Mouse (Mus musculus) liver, embryonic 16.5 days (tissue): ENCODE measurements at regions not wholly inside any gene's neighbourhood (a gene's known extent, or its start where the extent isn't known, plus 50 kb on each side); places are given as distances from the start of the nearest gene placed in this dataset.
"Not testable (repeated sequence)": the region's sequence is repeated elsewhere in the genome, so short reads cannot be mapped to it uniquely, and the experiment has no call there.

ENCODE experiments used
- ATAC-seq: fragments of 200-750 bp; cut with Nextera tagmentation; 2 replicates; pipeline ENCODE4 v1.8.0; 2017; ENCODE audit warnings: low read depth, mild to moderate bottlenecking, moderate number of reproducible peaks, moderate library complexity
- H3K27ac ChIP-seq: fragments of 300-500 bp; sonication (generic); 2 replicates; pipeline ENCODE4 v1.5.1; 2014; ENCODE audit warnings: mild to moderate bottlenecking, low read length
- H3K27me3 ChIP-seq: fragments of 300-500 bp; sonication (generic); 2 replicates; pipeline ENCODE4 v1.6.1; 2014; ENCODE audit warnings: low read depth, low read length, mixed read lengths; ENCODE audit not compliant: control insufficient read depth, insufficient read depth
- H3K36me3 ChIP-seq: fragments of 300-500 bp; sonication (generic); 2 replicates; pipeline ENCODE4 v1.6.1; 2014; ENCODE audit warnings: mild to moderate bottlenecking; ENCODE audit not compliant: control insufficient read depth, insufficient read depth
- H3K4me1 ChIP-seq: fragments of 300-500 bp; sonication (generic); 2 replicates; pipeline ENCODE4 v1.6.1; 2014; ENCODE audit warnings: low read depth, low read length, mixed read lengths; ENCODE audit not compliant: control insufficient read depth
- H3K4me2 ChIP-seq: fragments of 300-500 bp; sonication (generic); 2 replicates; pipeline ENCODE4 v1.6.1; 2014; ENCODE audit warnings: low read depth, low read length, mixed read lengths
- H3K4me3 ChIP-seq: fragments of 300-500 bp; sonication (generic); 2 replicates; pipeline ENCODE4 v1.5.1; 2014; ENCODE audit warnings: low read depth, mild to moderate bottlenecking, low read length
- H3K9ac ChIP-seq: fragments of 300-500 bp; sonication (generic); 2 replicates; pipeline ENCODE4 v1.6.1; 2014; ENCODE audit warnings: low read depth, low read length
- H3K9me3 ChIP-seq: fragments of 300-500 bp; sonication (generic); replicated peaks from 2 replicates; pipeline ENCODE4 v1.6.1; 2016; ENCODE audit warnings: low read length; ENCODE audit not compliant: control insufficient read depth
- WGBS: fragments of 180-500 bp; shearing (Covaris S2); extraction: QIAGEN DNeasy Blood & Tissue Kit; methylation state at CpG from one replicate; pipeline ENCODE4 v1.1.7; 2014; ENCODE audit not compliant: insufficient replicate concordance; 5-methylcytosine and 5-hydroxymethylcytosine counted together

DNA sequence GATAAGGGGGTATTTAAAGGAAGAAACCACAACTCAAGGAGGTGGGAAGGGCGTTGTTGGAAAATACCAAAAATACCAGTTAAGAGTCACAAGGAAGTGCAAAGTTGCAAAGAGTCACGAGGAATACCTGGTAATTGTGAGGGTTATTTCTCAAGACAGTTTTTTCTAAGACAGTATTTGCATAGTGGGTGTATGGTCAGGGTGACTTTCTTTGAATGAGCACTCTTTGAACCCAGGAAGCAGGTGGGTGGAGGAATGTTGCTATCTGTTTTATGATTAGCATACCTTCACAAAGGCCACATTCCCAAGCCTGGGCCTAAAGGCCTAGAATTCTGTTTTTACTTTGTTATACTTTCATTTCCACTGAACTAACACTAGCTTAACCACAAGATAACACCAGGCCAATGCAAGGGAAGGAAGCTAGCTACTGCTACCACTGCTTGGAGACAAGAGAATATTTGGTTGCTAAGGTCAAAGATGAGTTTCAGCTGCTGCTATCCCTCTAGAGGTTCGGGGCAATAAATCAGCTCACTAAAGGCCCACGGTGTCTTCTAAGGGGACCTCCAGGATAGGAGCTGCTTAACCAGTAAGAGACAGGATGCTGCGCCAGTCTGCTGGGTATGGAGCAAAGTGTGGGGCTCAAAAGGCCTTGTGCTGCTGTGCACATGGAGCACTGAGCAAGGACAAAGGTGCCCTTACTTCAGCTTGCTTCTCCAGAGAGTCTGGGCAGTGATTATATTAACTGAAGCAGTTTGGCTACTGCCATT lies 133.6 kb downstream of the Ptpn20 start:
- not testable (repeated sequence) for H3K4me3 ChIP-seq, H3K36me3 ChIP-seq, H3K9ac ChIP-seq, H3K4me2 ChIP-seq, H3K9me3 ChIP-seq, H3K4me1 ChIP-seq, ATAC-seq, H3K27me3 ChIP-seq, H3K27ac ChIP-seq
- WGBS = 60% methylated on average over 5 of the region's 5 CpGs

DNA sequence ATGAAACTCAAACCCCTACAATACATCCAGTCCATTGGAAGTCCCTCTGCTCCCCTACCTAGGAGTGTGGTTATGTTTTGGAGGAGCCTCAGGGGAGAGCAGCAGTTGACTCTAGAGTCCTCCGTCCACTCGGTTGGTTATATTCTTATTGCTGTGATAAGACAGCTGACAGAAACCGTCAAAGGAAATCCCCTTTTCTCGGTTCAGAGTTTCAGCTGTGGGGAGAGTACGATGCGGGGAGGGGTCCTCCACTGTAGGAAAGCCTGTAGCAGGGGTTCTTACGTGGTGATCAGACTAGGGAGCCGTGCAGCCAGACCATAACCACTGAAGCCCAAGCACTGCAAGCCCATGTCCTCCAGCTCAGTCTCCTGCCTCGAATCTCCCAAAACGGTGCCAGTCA lies 137.5 kb downstream of the Ptpn20 start:
- Histone ChIP-seq H3K36me3 (no peaks in the 10 kb centered on the region), H3K9me3 (no peaks in the 10 kb centered on the region), H3K27ac (no peak overlapping the region), H3K9ac (no peak overlapping the region), H3K27me3 (no peaks in the 10 kb centered on the region), H3K4me3 (no peak overlapping the region), H3K4me2 (no peak overlapping the region), H3K4me1 (no peaks in the 10 kb centered on the region)
- 58% methylated on average over 10 of the region's 10 CpGs for WGBS
- ATAC-seq = no peak

GRCm38 (mm10) chr14:33729115-33729884 lies 140.3 kb downstream of the Ptpn20 start:
- Histone ChIP-seq H3K4me2 (no peak overlapping the region), H3K9ac (no peak overlapping the region), H3K36me3 (no peaks in the 10 kb centered on the region), H3K27ac (no peak overlapping the region), H3K27me3 (no peaks in the 10 kb centered on the region), H3K9me3 (no peaks in the 10 kb centered on the region), H3K4me1 (no peaks in the 10 kb centered on the region), H3K4me3 (no peak overlapping the region)
- ATAC-seq = no peak
- WGBS = 54% methylated on average over 14 of the region's 14 CpGs

- H3K36me3 ChIP-seq = no peaks in the 10 kb centered on the region
- H3K27me3 ChIP-seq = no peaks in the 10 kb centered on the region
- no peak overlapping the region for H3K4me3 ChIP-seq
- WGBS = 36% methylated on average over 5 of the region's 5 CpGs
- no peaks in the 10 kb centered on the region for H3K9me3 ChIP-seq
- no peak overlapping the region for H3K27ac ChIP-seq
- H3K4me1 ChIP-seq = no peaks in the 10 kb centered on the region
- ATAC-seq = no peak
- no peak overlapping the region for H3K9ac ChIP-seq
- no peak overlapping the region for H3K4me2 ChIP-seq
These were observed 143.7 kb downstream of the Ptpn20 start for GRCm38 (mm10) chr14:33732698-33733097.

DNA sequence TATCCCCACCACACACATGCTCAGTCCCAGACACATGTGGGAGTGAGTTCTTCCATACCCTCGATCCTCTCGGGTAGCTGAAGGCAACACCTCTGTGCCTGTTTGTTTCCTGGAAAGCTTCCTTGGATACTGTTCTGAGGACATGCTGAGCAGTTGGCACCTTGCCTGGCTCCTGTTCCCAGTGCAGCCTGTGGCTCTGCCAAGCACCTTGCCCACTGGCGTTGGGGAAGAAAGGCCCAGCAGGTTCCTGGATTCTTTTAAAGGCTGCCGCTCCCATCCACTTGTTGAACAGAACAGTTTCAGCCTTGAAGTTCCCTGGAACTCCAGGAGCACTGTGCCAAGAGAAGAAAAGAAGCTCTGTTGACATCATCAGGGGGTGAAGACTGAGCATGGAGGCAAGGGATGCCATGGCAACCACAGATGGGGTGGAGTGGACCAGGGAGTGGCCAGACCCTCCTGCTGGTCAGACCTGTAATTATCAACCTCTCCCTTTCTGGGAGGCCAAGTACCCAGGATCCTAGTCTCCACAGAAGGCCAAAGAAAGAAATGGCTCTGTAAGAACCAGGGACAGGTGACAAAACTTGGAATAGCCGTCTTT lies 145.5 kb downstream of the Ptpn20 start:
- H3K9ac ChIP-seq = no peak overlapping the region
- H3K36me3 ChIP-seq = no peaks in the 10 kb centered on the region
- 75% methylated on average over 5 of the region's 5 CpGs for WGBS
- no peak overlapping the region for H3K4me3 ChIP-seq
- ATAC-seq = no peak
- H3K9me3 ChIP-seq = no peaks in the 10 kb centered on the region
- no peaks in the 10 kb centered on the region for H3K27me3 ChIP-seq
- H3K4me2 ChIP-seq = no peak overlapping the region
- no peaks in the 10 kb centered on the region for H3K4me1 ChIP-seq
- H3K27ac ChIP-seq = no peak overlapping the region

DNA sequence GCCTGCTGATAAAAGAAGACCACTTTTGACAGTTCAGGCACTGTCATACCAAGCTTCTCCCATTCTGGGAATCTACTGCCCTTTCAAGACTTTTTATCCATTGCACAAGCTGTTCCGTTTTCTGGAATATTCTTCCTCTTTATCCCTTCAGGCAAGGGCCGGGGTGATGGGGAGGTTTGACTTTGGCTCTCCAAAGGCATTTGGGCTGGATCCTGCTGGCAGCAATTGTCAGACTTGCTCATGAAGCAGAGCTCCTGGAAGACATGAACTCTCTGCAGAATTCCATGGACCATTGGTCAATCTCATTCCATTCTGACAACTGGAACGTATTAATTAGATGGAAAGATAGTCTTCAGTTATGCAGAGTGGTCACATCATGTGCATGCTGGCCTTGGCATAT lies 146.6 kb downstream of the Ptpn20 start:
- H3K4me3 ChIP-seq = no peak overlapping the region
- H3K27me3 ChIP-seq = no peaks in the 10 kb centered on the region
- no peak overlapping the region for H3K27ac ChIP-seq
- no peaks in the 10 kb centered on the region for H3K9me3 ChIP-seq
- no peak overlapping the region for H3K4me2 ChIP-seq
- 58% methylated on average over 3 of the region's 3 CpGs for WGBS
- H3K36me3 ChIP-seq = no peaks in the 10 kb centered on the region
- no peak overlapping the region for H3K9ac ChIP-seq
- H3K4me1 ChIP-seq = no peaks in the 10 kb centered on the region
- no peak for ATAC-seq

GRCm38 (mm10) chr14:33746181-33746580 lies 157.2 kb downstream of the Ptpn20 start:
- ATAC-seq = no peak
- H3K36me3 ChIP-seq = no peaks in the 10 kb centered on the region
- H3K27me3 ChIP-seq = no peaks in the 10 kb centered on the region
- no peak overlapping the region for H3K27ac ChIP-seq
- H3K9me3 ChIP-seq = no peaks in the 10 kb centered on the region
- H3K9ac ChIP-seq = no peak overlapping the region
- no peak overlapping the region for H3K4me3 ChIP-seq
- no peak overlapping the region for H3K4me2 ChIP-seq
- no peaks in the 10 kb centered on the region for H3K4me1 ChIP-seq
- 61% methylated on average over 4 of the region's 4 CpGs for WGBS

- H3K4me3 ChIP-seq = no peak overlapping the region
- no peaks in the 10 kb centered on the region for H3K9me3 ChIP-seq
- no peaks in the 10 kb centered on the region for H3K27me3 ChIP-seq
- ATAC-seq = no peak
- no peak overlapping the region for H3K27ac ChIP-seq
- H3K4me2 ChIP-seq = no peak overlapping the region
- H3K36me3 ChIP-seq = no peaks in the 10 kb centered on the region
- H3K9ac ChIP-seq = no peak overlapping the region
- WGBS = 55% methylated on average over 7 of the region's 7 CpGs
- H3K4me1 ChIP-seq = no peaks in the 10 kb centered on the region
These were observed 163.7 kb upstream of the Gdf10 start for GRCm38 (mm10) chr14:33759656-33760055.

- no peak overlapping the region for H3K4me2 ChIP-seq
- H3K9ac ChIP-seq = no peak overlapping the region
- H3K27me3 ChIP-seq = no peaks in the 10 kb centered on the region
- no peak overlapping the region for H3K4me3 ChIP-seq
- H3K9me3 ChIP-seq = no peaks in the 10 kb centered on the region
- 64% methylated on average over 3 of the region's 3 CpGs for WGBS
- no peak for ATAC-seq
- no peaks in the 10 kb centered on the region for H3K36me3 ChIP-seq
- H3K4me1 ChIP-seq = no peaks in the 10 kb centered on the region
- H3K27ac ChIP-seq = no peak overlapping the region
These were observed 159.7 kb upstream of the Gdf10 start for GRCm38 (mm10) chr14:33763641-33764046.
